Mouse (Mus musculus) urinary bladder, postnatal 25 days (tissue): ENCODE data around the gene Mlxip.

Experiments used
- DNase-seq: peaks from one replicate; pipeline ENCODE4 v3.0.0; 2022; ENCODE audit warnings: low spot score

Mlxip gene

GRCm38 (mm10) chr5:123432305-123432874 is 37.8 kb downstream of the Mlxip start:
- no peak for DNase-seq

DNA sequence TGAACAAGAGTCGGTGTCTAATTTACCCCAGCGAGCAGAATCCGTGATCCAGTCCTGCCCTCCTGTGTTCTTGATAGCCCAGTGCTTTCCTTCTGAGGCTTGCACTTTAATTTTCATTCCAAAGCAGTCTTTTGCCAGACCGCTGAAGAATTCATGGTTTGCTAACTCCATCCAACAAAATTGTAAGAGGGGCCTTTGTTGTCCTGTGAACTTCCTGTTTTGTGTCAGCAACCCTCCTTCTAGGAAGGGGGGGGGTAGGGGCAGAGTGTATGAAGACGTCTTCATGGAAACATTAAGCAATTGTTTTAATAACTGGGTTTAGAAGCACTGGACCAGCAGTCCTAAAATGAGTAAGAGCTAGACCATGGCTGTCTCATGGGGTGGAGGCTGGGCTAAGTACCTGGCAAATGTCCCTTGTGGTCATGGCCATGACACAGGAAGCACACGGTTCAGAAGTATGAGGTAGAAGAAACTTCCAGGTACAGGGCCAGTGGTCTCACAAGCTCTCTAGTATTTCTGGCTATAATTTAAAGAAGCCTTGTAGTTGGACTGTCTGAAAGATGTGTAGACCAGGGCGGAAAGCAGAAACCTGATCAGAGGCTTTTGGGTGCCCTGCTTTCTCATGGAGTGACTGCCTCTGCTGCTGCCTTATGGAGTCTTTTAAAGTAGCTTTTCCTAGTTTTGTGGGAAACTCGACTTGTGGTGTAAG is 41.6 kb downstream of the Mlxip start:
- no peak for DNase-seq

DNA sequence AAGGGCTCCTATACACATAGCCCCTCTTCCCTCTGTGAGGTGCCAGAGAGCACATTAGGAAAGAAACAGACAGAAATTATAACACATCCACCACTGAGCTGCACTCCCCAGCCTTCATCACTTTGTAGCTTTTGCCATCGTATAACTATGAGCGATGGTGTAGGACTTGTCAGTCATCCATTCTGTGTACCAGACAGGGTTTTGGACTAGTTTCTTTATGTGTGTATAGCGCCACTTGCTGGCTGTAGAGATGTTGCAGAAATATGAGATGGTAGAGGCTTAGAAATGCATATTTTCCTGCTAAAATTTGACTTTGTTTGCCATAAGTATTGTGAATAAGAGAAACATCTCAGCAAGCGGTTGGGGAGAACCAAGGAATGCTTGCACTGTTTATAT is 42.2 kb downstream of the Mlxip start:
- peak; percentile 23 for DNase-seq

DNA sequence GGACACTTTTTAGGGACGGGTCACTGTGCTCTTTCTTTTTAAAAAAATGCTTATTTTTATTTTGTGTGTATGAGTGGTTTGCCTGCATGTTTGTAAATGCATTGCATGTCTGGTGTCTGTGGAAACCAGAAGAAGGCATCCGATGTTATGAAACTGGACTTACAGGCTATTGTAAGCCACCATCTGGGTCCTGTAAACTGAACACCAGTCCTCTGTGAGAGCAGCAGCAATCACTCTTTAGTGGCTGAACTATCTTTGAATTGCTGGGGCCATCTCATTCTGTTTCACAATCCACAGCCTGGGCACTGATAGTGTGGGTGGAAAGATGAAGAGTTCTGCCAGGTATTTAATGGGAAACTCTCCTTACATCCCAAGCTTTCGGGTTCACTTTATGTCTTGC is 43.8 kb downstream of the Mlxip start:
- no peak for DNase-seq

- no peak for DNase-seq
Observed at GRCm38 (mm10) chr5:123439312-123439711, 44.7 kb downstream of the Mlxip start.

GRCm38 (mm10) chr5:123439941-123440340 is 45.3 kb downstream of the Mlxip start:
- DNase-seq = no peak

DNA sequence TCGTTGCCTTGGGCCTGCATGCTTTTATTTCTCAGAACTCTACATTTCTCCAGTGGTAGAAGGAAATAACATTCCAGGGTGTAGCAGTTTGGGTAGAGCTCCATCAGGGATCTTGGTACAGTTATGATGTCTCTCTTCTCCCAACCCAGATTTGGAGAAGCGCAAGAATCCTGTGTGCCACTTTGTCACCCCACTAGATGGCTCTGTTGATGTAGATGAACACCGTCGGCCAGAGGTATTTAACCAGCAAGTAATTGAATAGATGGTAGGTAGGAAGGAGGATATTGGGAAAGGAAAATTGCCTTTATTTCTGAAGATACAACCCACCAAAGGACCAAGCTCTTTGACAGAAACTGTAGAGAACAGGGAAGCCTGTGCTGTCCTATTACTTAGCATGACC is 46.1 kb downstream of the Mlxip start:
- no peak for DNase-seq

- no peak for DNase-seq
Observed at GRCm38 (mm10) chr5:123442283-123442682, 47.7 kb downstream of the Mlxip start.

- DNase-seq = peak; percentile 59
Observed at GRCm38 (mm10) chr5:123444069-123444468, 49.5 kb downstream of the Mlxip start.

GRCm38 (mm10) chr5:123444849-123445334 is 50.3 kb downstream of the Mlxip start:
- no peak for DNase-seq

GRCm38 (mm10) chr5:123451886-123452285 is 57.3 kb downstream of the Mlxip start:
- no peak for DNase-seq

DNA sequence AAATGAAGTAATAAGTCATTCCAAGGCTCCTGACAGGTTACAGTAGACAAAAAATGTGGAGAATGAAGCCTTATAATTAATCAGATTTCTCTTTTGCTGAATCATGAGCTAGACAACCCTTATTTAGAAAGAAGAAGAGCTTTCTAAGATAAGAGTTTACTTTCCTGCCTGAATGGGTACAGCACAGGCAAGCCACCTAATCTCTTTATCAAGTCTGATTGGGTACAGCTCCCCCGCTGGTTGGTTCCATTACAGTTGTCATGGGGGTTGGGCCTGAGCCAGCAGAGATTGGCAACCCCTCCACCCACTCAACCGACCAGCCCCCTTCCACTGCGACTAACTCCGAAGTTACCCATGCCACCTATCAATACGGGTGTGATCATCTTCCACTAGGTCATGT is 66.8 kb downstream of the Mlxip start:
- DNase-seq = no peak

GRCm38 (mm10) chr5:123464638-123465037 is 70.0 kb downstream of the Mlxip start:
- DNase-seq = no peak

- DNase-seq = no peak
Observed at GRCm38 (mm10) chr5:123470784-123471400, 76.3 kb downstream of the Mlxip start.

- no peak for DNase-seq
Observed at GRCm38 (mm10) chr5:123473817-123474216, 79.2 kb downstream of the Mlxip start.

- no peak for DNase-seq
Observed at GRCm38 (mm10) chr5:123487659-123488395, 93.2 kb downstream of the Mlxip start.

- no peak for DNase-seq
Observed at GRCm38 (mm10) chr5:123489112-123489785, 94.7 kb downstream of the Mlxip start, which contains the start of the genes Lrrc43 and Il31. Lrrc43 (plus strand) TSS chr5:123489305. Il31 (minus strand) TSS chr5:123489489.

- DNase-seq = no peak
Observed at GRCm38 (mm10) chr5:123489935-123490334, 95.3 kb downstream of the Mlxip start.

DNA sequence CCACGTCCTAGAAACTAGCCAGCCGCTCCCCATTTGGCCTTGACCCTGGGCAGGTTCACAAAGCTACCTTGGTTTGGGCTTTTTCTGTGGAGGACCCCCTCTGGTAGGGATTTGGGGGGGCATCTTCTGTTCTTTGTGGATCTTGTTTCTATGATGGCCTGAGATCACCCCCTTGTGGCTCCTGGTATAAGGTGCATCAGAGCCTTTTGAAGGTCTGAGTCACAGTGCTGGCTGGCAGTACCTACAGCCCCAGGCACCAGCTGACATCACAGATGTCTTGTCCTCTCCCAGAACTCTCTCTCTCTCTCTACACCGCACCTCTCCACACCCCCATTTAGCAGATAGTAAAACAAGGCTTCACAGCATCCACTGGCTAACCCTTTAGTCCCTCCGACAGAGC is 105.1 kb downstream of the Mlxip start:
- no peak for DNase-seq

GRCm38 (mm10) chr5:123501973-123502372 is 107.4 kb downstream of the Mlxip start:
- DNase-seq = no peak
